ENCODE assay signal across 25 mouse cellular contexts in genomic region chr3:41384410-41384809, GRCm38 (mm10).
DNase-seq lines count a peak whose midpoint lies in the region; ATAC-seq and TF ChIP-seq lines count a peak whose summit lies in the region.
"Had no signal": no experiment of that assay in that cellular context is flagged by ENCODE, and none has a peak within 500 bp of the region (broad histone marks: within the 10 kb centered on the region; RNA-seq: fewer than 3 reads in every experiment).

No protein-coding gene starts in this region.

- TF ChIP-seq EP300 in CH12.LX (IDR thresholded peaks at IDR 0.05; ENCODE audit: low read length), result no peak

- dilution Hi-C loops in CH12.LX (cut with MboI; ENCODE audit: extremely low pct_ligation_motif_present, extremely low pct_unique_long_range_greater_than_20kb, low sequenced_read_pairs), result no loop called here

- H3K79me2 ChIP-seq in CH12.LX (replicated peaks; ENCODE audit: control insufficient read depth, extremely low read depth, insufficient read depth, poor library complexity, severe bottlenecking), result no peaks in the 10 kb centered on the region

- H3K36me3 ChIP-seq in intestine, postnatal 0 days (ENCODE audit: control insufficient read depth, insufficient read depth), result no peaks in the 10 kb centered on the region
- H3K36me3 ChIP-seq in intestine, embryonic 16.5 days (ENCODE audit: control insufficient read depth, insufficient read depth, low read length), result no peaks in the 10 kb centered on the region
- no peaks in the 10 kb centered on the region for H3K36me3 ChIP-seq in CH12.LX (replicated peaks in 1 of 2; ENCODE audit: control insufficient read depth in 1 of 2, insufficient read depth in 1 of 2, low read length in 1 of 2)
- H3K36me3 ChIP-seq: embryonic facial prominence, embryonic 12.5 days; embryonic facial prominence, embryonic 15.5 days; heart, embryonic 12.5 days; heart, embryonic 15.5 days; hindbrain, embryonic 10.5 days; hindbrain, embryonic 13.5 days had no signal

- H3K9ac ChIP-seq in intestine, postnatal 0 days (ENCODE audit: low read depth, low read length), result no peak overlapping the region
- H3K9ac ChIP-seq in intestine, embryonic 16.5 days (ENCODE audit: low read depth, low read length), result no peak overlapping the region
- no peak overlapping the region for H3K9ac ChIP-seq in CH12.LX (ENCODE audit: insufficient read depth, low read depth)
- H3K9ac ChIP-seq: embryonic facial prominence, embryonic 12.5 days; embryonic facial prominence, embryonic 15.5 days; forebrain, postnatal 0 days; heart, embryonic 12.5 days; heart, embryonic 15.5 days; hindbrain, embryonic 13.5 days had no signal

- peak; percentile 39 for DNase-seq in kidney, postnatal 14 days
- DNase-seq in kidney, adult 18-20 months, result no peak
- DNase-seq in CH12.LX (ENCODE audit: extremely low read depth), result peak; percentile 25
- DNase-seq in ovary, postnatal 36 days (ENCODE audit: low spot score), result no peak
- DNase-seq in MN1 (ENCODE audit: low spot score), result no peak
- DNase-seq: adrenal gland, adult 2 months; adrenal gland, postnatal 14 days; cerebellum, adult 11 months; cerebellum, adult 2 months; cerebellum, adult 9-11 months; cerebellum, postnatal 25 days; forebrain, postnatal 0 days; gastrocnemius, postnatal 25 days; heart, postnatal 36 days had no signal

- no peak overlapping the region for H3K27ac ChIP-seq in intestine, postnatal 0 days (ENCODE audit: low read depth, low read length)
- H3K27ac ChIP-seq in intestine, embryonic 16.5 days (ENCODE audit: low read length), result no peak overlapping the region
- no peak overlapping the region for H3K27ac ChIP-seq in CH12.LX (ENCODE audit: insufficient read depth, low read depth)
- H3K27ac ChIP-seq: embryonic facial prominence, embryonic 12.5 days; embryonic facial prominence, embryonic 15.5 days; heart, embryonic 15.5 days; hindbrain, embryonic 10.5 days; hindbrain, embryonic 13.5 days had no signal

- TF ChIP-seq RAD21 in CH12.LX (IDR thresholded peaks at IDR 0.05; ENCODE audit: low read depth, low read length), result no peak

- H3K4me1 ChIP-seq in intestine, postnatal 0 days (replicated peaks; ENCODE audit: control insufficient read depth, insufficient read depth, low read length), result no peaks in the 10 kb centered on the region
- no peaks in the 10 kb centered on the region; the same call in 1 of the 2 replicates for H3K4me1 ChIP-seq in intestine, embryonic 16.5 days (ENCODE audit: control insufficient read depth, insufficient read depth, low read length)
- peaks cover 2 to 4% of the 10 kb centered on the region in 2 experiments; a peak in 2 of 4 replicates for H3K4me1 ChIP-seq in CH12.LX (ENCODE audit: control insufficient read depth in 1 of 2, insufficient read depth in 2 of 2)
- H3K4me1 ChIP-seq: hindbrain, embryonic 10.5 days; hindbrain, embryonic 13.5 days had no signal

- no peak for TF ChIP-seq POLR2A in CH12.LX (IDR thresholded peaks at IDR 0.05; ENCODE audit: low read depth, low read length)

- 0 out of 2 replicates have a peak, but pooled peaks have one; percentile 55 for ATAC-seq in intestine, postnatal 0 days
- ATAC-seq in intestine, embryonic 16.5 days, result no peak
- ATAC-seq: CD4-positive, CD25-positive, alpha-beta regulatory T cell, adult 4 months; forebrain, embryonic 14.5 days; forebrain, postnatal 0 days; hindbrain, embryonic 16.5 days had no signal

- WGBS in intestine, postnatal 0 days, result 57% methylated on average over 10 of the region's 10 CpGs
- WGBS in intestine, embryonic 16.5 days, result 64% methylated on average over 10 of the region's 10 CpGs

- H3K27me3 ChIP-seq in intestine, postnatal 0 days (replicated peaks; ENCODE audit: control insufficient read depth, insufficient read depth, low read length), result no peaks in the 10 kb centered on the region
- H3K27me3 ChIP-seq in intestine, embryonic 16.5 days (replicated peaks; ENCODE audit: control insufficient read depth, insufficient read depth, low read length), result no peaks in the 10 kb centered on the region
- no peaks in the 10 kb centered on the region for H3K27me3 ChIP-seq in CH12.LX (replicated peaks)
- H3K27me3 ChIP-seq: embryonic facial prominence, embryonic 12.5 days; embryonic facial prominence, embryonic 15.5 days; heart, embryonic 12.5 days; heart, embryonic 15.5 days; hindbrain, embryonic 13.5 days had no signal

- no peak overlapping the region for H3K4me2 ChIP-seq in intestine, postnatal 0 days (replicated peaks; ENCODE audit: low read depth)
- H3K4me2 ChIP-seq in intestine, embryonic 16.5 days (ENCODE audit: low read depth, low read length), result no peak overlapping the region
- H3K4me2 ChIP-seq in CH12.LX (ENCODE audit: insufficient read depth, low read depth, poor library complexity, severe bottlenecking), result no peak overlapping the region
- H3K4me2 ChIP-seq: embryonic facial prominence, embryonic 12.5 days; embryonic facial prominence, embryonic 15.5 days; heart, embryonic 12.5 days; heart, embryonic 15.5 days; hindbrain, embryonic 13.5 days had no signal

- H3K4me3 ChIP-seq in intestine, postnatal 0 days (ENCODE audit: low read depth, low read length), result no peak overlapping the region
- no peak overlapping the region for H3K4me3 ChIP-seq in intestine, embryonic 16.5 days (ENCODE audit: low read length)
- no peak overlapping the region for H3K4me3 ChIP-seq in CH12.LX (replicated peaks in 1 of 3; ENCODE audit: low read depth in 2 of 3, low read length in 2 of 3, poor library complexity in 1 of 3)
- H3K4me3 ChIP-seq: embryonic facial prominence, embryonic 12.5 days; embryonic facial prominence, embryonic 15.5 days; heart, embryonic 12.5 days; heart, embryonic 15.5 days; hindbrain, embryonic 10.5 days; hindbrain, embryonic 13.5 days had no signal

- in situ Hi-C loops in CH12.LX (cut with MboI; ENCODE audit: low pct_ligation_motif_present, low pct_unique_long_range_greater_than_20kb, low sequenced_read_pairs), result no loop called here

- no peaks in the 10 kb centered on the region for H3K9me3 ChIP-seq in intestine, postnatal 0 days (ENCODE audit: control insufficient read depth)
- H3K9me3 ChIP-seq in intestine, embryonic 16.5 days (ENCODE audit: control insufficient read depth, low read length), result no peaks in the 10 kb centered on the region
- H3K9me3 ChIP-seq in CH12.LX (replicated peaks; ENCODE audit: low read length), result no peaks in the 10 kb centered on the region
- H3K9me3 ChIP-seq: embryonic facial prominence, embryonic 12.5 days; embryonic facial prominence, embryonic 15.5 days; heart, embryonic 15.5 days; hindbrain, embryonic 10.5 days; hindbrain, embryonic 13.5 days had no signal

- TF ChIP-seq CTCF in intestine, postnatal 0 days (IDR thresholded peaks at IDR 0.05; ENCODE audit: low read depth), result no peak
- TF ChIP-seq CTCF in CH12.LX (conservative IDR thresholded peaks at IDR 0.05 in 1 of 2, IDR thresholded peaks at IDR 0.05 in 1 of 2; ENCODE audit: low read depth in 2 of 2, low read length in 2 of 2), result no peak

TF ChIP-seq in CH12.LX, 34 proteins besides CTCF, POLR2A, EP300 and RAD21:
- TF ChIP-seq HCFC1 (IDR thresholded peaks at IDR 0.05; ENCODE audit: low read depth, low read length) (no peak), ETS1 (conservative IDR thresholded peaks at IDR 0.05; ENCODE audit: low read depth, low read length) (peak; percentile 21; the same call in 1 of the 2 replicates), ZNF384 (IDR thresholded peaks at IDR 0.05; ENCODE audit: low read depth, low read length) (no peak), BHLHE40 (IDR thresholded peaks at IDR 0.05; ENCODE audit: low read depth, low read length) (peak; percentile 53)

Comparison
In these comparisons a context has a peak if more than half of its experiments do, and no peak if none do; other contexts are left out.
1. DNase-seq: peak in kidney, postnatal 14 days (single experiment) and CH12.LX (single experiment); none in kidney, adult 18-20 months (single experiment), ovary, postnatal 36 days (single experiment) and MN1 (single experiment).